Mouse (Mus musculus): Measurements from ENCODE around the gene Eef1a2.
"Not testable (repeated sequence)": the region's sequence is repeated elsewhere in the genome, so short reads cannot be mapped to it uniquely, and the experiment has no call there.

The Eef1a2 gene
- long read RNA-seq, experiment 1: 0 reads
- long read RNA-seq, experiment 2, partial matches to known transcripts: 1 of 1 reads
- long read RNA-seq, experiment 2, other reads (novel, unspliced or antisense): 0 of 1 reads

GRCm38 (mm10) chr2:181156248-181157121 lies at the start of gene Eef1a2:
Eef1a2 (minus strand) TSS chr2:181157014.
- intact Hi-C loops (cut with DNase I): no loop called here

- intact Hi-C loops (cut with DNase I): no loop called here
These were observed 49.3 kb upstream of the Eef1a2 start for GRCm38 (mm10) chr2:181206118-181206517.

- intact Hi-C loops (cut with DNase I): no loop called here
These were observed 48.9 kb upstream of the Eef1a2 start for GRCm38 (mm10) chr2:181205678-181206077.

- intact Hi-C loops (cut with DNase I): no loop called here
These were observed 46.1 kb upstream of the Eef1a2 start for GRCm38 (mm10) chr2:181202886-181203285.

GRCm38 (mm10) chr2:181202422-181202821 lies 45.6 kb upstream of the Eef1a2 start, which contains the start of gene Ptk6:
Ptk6 (minus strand) TSS chr2:181202789.
- intact Hi-C loops (cut with DNase I): no loop called here

GRCm38 (mm10) chr2:181201606-181202005 lies 44.8 kb upstream of the Eef1a2 start:
- intact Hi-C loops (cut with DNase I): no loop called here

GRCm38 (mm10) chr2:181196628-181197300 lies 40.0 kb upstream of the Eef1a2 start:
- intact Hi-C loops (cut with DNase I): no loop called here

GRCm38 (mm10) chr2:181193044-181193443 lies 36.2 kb upstream of the Eef1a2 start:
- intact Hi-C loops (cut with DNase I): no loop called here

- intact Hi-C loops (cut with DNase I): no loop called here
These were observed 35.1 kb upstream of the Eef1a2 start for GRCm38 (mm10) chr2:181191936-181192335.

GRCm38 (mm10) chr2:181191385-181191784 lies 34.6 kb upstream of the Eef1a2 start:
- intact Hi-C loops (cut with DNase I): not testable (repeated sequence)

- intact Hi-C loops (cut with DNase I): loop anchor here (5.0 kb wide), 1 partner anchor 53 kb away; the partner anchor contains the start of gene Helz2
These were observed 32.5 kb upstream of the Eef1a2 start for GRCm38 (mm10) chr2:181189321-181189720.

GRCm38 (mm10) chr2:181188681-181189080 lies 31.9 kb upstream of the Eef1a2 start:
- intact Hi-C loops (cut with DNase I): loop anchor here (5.0 kb wide), 1 partner anchor 54 kb away; the partner anchor contains the start of gene Helz2

- intact Hi-C loops (cut with DNase I): loop anchor here (2.0 to 5.0 kb wide), 2 partner anchors 55 to 147 kb away; partner anchors contain the start of gene Helz2
These were observed 30.5 kb upstream of the Eef1a2 start, which contains the start of gene Ppdpf for GRCm38 (mm10) chr2:181187121-181188000. Ppdpf (plus strand) TSS chr2:181187247.

- intact Hi-C loops (cut with DNase I): loop anchor here (2.0 to 5.0 kb wide), 2 partner anchors 56 to 148 kb away; partner anchors contain the start of gene Helz2
These were observed 29.8 kb upstream of the Eef1a2 start for GRCm38 (mm10) chr2:181186635-181187034.

GRCm38 (mm10) chr2:181180898-181181297 lies 24.1 kb upstream of the Eef1a2 start:
- intact Hi-C loops (cut with DNase I): no loop called here

- intact Hi-C loops (cut with DNase I): no loop called here
These were observed 21.7 kb upstream of the Eef1a2 start for GRCm38 (mm10) chr2:181178471-181178870.

GRCm38 (mm10) chr2:181178015-181178414 lies 21.2 kb upstream of the Eef1a2 start:
- intact Hi-C loops (cut with DNase I): no loop called here

GRCm38 (mm10) chr2:181174646-181175045 lies 17.8 kb upstream of the Eef1a2 start:
- intact Hi-C loops (cut with DNase I): no loop called here

- intact Hi-C loops (cut with DNase I): no loop called here
These were observed 9.7 kb upstream of the Eef1a2 start for GRCm38 (mm10) chr2:181166469-181166868.

- intact Hi-C loops (cut with DNase I): no loop called here
These were observed 4.0 kb upstream of the Eef1a2 start for GRCm38 (mm10) chr2:181160821-181161220.

GRCm38 (mm10) chr2:181159771-181160170 lies 3.0 kb upstream of the Eef1a2 start:
- intact Hi-C loops (cut with DNase I): no loop called here

Data from adrenal gland (tissue).